Mouse (Mus musculus): Measurements from ENCODE around the gene Myl9.
"Not testable (repeated sequence)": the region's sequence is repeated elsewhere in the genome, so short reads cannot be mapped to it uniquely, and the experiment has no call there.

Gene Myl9

DNA sequence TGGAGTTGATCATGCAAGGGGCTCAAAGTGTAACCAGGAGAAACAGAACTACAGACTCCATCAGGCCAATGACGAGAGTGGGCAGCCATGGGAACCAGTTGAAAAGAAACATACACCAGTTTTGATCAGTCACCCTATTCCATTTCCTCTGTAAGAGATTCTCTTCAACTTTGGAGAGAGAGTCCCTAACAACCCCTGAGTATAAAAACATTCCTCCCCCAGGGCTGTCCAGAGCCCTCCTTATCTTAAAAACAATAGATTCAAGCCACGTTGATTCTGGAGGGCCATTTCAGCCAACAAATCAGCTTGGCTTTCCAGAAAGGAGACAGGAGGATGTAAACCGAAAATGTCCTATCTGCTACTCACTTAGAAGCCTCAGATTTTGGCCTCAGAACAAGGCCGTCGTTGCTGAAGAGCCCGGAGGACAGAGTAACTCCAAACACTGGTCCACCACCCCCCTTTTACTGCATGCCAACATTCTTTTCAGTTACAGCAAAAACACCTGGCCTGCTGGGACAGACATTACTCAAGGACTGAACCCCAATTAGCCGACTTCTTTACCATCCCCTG is 8.9 kb downstream of the Myl9 start:
- no peak for DNase-seq (ENCODE audit: low read depth, low spot score)

- DNase-seq (ENCODE audit: low read depth, low spot score) = no peak
These were observed 9.7 kb downstream of the Myl9 start for GRCm38 (mm10) chr2:156784891-156785290.

- DNase-seq (ENCODE audit: low read depth, low spot score) = not testable (repeated sequence)
These were observed 11.1 kb downstream of the Myl9 start for GRCm38 (mm10) chr2:156786369-156786768.

- no peak for DNase-seq (ENCODE audit: low read depth, low spot score)
These were observed 12.0 kb downstream of the Myl9 start for GRCm38 (mm10) chr2:156787090-156787775.

GRCm38 (mm10) chr2:156787776-156788105 is 12.5 kb downstream of the Myl9 start:
- peak; percentile 56 for DNase-seq (ENCODE audit: low read depth, low spot score)

- no peak for DNase-seq (ENCODE audit: low read depth, low spot score)
These were observed 13.6 kb downstream of the Myl9 start for GRCm38 (mm10) chr2:156788836-156789235.

DNA sequence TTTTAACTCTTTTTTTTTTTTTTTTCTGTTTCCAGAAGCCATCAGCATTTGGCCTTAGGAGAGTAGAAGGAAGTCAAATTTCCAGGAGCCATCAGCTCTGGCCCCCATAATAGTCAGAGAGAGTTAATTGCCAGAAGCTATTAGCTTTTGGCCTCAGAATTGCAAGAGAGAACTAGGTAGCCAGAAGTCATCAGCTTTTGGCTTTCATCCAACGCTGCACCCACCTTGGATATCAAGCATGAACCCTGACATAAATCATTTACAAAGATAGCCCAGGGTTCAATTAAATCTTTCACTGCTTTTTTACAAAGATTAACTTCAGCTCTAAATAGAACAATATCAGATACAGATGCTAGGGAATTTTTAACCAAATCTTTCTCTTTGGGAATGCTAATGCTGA is 23.3 kb downstream of the Myl9 start:
- DNase-seq (ENCODE audit: low read depth, low spot score) = no peak

DNA sequence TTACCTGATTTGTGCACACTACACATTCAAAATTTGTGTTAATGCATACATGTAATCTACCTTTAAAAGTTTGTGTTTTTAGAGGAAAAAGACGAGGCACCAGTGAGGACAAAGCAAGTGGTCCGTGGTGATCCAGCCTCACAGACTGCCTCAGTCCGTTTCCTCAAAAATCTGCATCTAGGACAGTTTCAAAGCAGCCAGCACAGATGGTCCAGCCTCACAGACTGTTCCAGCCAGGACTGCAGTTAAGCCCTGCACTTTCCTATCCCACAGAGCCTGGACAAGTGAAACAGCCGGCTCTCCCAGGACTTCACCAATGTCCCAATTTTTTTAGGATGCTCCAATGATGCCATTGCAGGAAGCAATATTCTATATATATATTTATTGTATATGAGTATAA is 25.8 kb downstream of the Myl9 start:
- peak; percentile 50 for DNase-seq (ENCODE audit: low read depth, low spot score)

- DNase-seq (ENCODE audit: low read depth, low spot score) = not testable (repeated sequence)
These were observed 26.9 kb downstream of the Myl9 start for GRCm38 (mm10) chr2:156802116-156802515.

GRCm38 (mm10) chr2:156803698-156804372 is 28.6 kb downstream of the Myl9 start:
- DNase-seq (ENCODE audit: low read depth, low spot score) = no peak

GRCm38 (mm10) chr2:156804589-156804988 is 29.4 kb downstream of the Myl9 start:
- DNase-seq (ENCODE audit: low read depth, low spot score) = no peak

- DNase-seq (ENCODE audit: low read depth, low spot score) = no peak
These were observed 31.7 kb downstream of the Myl9 start for GRCm38 (mm10) chr2:156806886-156807285.

- DNase-seq (ENCODE audit: low read depth, low spot score) = peak; percentile 68
These were observed 34.4 kb downstream of the Myl9 start for GRCm38 (mm10) chr2:156809579-156809978.

GRCm38 (mm10) chr2:156810716-156811115 is 35.5 kb downstream of the Myl9 start:
- DNase-seq (ENCODE audit: low read depth, low spot score) = no peak

- no peak for DNase-seq (ENCODE audit: low read depth, low spot score)
These were observed 36.3 kb downstream of the Myl9 start for GRCm38 (mm10) chr2:156811556-156811955.

DNA sequence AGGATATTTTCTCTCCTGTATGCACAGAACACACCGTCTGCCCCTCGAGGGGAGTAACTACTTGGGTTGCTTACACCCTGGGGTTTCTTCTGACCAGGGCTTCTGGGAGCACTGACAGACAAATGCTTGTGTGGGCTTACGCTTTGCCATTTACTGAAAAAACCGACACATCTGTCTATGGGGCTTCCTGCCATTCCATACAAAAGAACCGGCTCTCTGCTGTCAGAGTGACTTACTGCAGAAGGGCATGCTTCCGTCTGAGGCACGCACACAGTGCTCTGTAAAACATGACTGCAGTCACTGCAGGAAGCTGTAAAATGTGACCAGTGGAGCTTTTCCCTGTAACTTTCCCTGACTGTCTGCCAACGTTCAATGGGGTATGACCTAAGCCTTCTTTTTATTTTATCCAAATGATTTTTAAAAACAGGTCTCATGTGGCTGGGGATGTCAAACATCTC is 39.2 kb downstream of the Myl9 start:
- DNase-seq (ENCODE audit: low read depth, low spot score) = no peak

GRCm38 (mm10) chr2:156814893-156815292 is 39.7 kb downstream of the Myl9 start:
- DNase-seq (ENCODE audit: low read depth, low spot score) = no peak

DNA sequence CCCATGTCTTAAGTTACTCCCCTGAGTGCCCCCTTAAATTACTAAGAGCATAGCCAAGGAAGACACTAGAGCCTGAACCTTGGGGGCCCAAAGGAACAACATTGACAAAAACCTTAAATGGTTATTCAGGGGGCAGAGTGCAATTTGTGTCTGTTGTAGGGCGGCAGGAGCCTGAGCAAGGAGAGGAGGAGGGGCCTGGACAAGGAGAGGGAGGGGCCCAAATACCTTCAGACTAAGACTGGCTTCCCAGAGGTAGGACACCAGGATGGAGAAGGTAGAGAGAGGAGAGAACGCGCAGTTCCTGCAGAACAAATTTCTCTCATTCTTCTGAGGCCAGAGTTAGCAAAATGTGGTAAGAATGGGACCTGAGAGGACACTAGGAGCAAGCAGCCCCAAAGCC is 40.2 kb downstream of the Myl9 start:
- DNase-seq (ENCODE audit: low read depth, low spot score) = no peak

DNA sequence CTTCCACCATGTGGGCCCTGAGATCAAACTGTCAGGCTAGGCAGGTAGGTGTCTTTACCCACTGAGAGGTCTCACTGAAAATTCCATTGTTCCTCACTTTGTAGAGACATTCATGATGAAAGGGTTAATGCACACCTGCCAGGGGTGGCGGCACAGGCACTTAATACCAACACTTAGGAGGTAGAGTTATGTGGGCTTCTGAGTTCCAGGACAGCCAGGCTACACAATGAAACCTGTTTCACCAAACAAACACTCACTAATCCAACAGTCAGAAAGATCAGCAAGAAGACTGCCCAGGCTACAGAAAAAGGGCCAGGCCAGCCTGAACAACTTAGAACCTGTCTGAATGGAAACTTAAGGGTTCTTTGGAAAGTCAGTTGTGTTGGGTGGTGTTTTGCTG is 40.9 kb downstream of the Myl9 start:
- DNase-seq (ENCODE audit: low read depth, low spot score) = no peak

DNA sequence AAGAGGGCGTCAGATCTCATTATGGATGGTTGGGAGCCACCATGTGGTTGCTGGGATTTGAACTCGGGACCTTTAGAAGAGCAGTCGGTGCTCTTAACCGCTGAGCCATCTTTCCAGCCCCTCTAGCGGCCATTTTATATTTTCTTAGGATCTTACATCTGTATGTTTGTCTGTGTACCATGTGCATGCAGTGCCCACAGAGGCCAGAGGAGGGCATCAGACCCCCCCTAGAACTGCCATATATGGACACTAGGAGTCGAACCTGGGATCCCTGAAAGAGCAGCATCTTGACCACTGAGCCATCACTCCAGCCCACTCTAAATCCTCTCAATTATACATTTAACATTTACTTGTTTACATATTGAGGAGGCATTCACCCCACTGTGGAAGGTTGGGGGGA is 49.9 kb downstream of the Myl9 start:
- not testable (repeated sequence) for DNase-seq (ENCODE audit: low read depth, low spot score)
